Mouse (Mus musculus): ENCODE data around the gene Ryr1. TPM values are rescaled to one million over a fixed set of nuclear protein-coding genes. Genes with fewer than 3 reads are reported as not detected.
A peak's percentile ranks its signal among the peaks of the same experiment; 100 is the strongest.

Ryr1 gene
- polyA plus RNA-seq, 1 experiment from 2014 or later, result 0.52 TPM

DNA sequence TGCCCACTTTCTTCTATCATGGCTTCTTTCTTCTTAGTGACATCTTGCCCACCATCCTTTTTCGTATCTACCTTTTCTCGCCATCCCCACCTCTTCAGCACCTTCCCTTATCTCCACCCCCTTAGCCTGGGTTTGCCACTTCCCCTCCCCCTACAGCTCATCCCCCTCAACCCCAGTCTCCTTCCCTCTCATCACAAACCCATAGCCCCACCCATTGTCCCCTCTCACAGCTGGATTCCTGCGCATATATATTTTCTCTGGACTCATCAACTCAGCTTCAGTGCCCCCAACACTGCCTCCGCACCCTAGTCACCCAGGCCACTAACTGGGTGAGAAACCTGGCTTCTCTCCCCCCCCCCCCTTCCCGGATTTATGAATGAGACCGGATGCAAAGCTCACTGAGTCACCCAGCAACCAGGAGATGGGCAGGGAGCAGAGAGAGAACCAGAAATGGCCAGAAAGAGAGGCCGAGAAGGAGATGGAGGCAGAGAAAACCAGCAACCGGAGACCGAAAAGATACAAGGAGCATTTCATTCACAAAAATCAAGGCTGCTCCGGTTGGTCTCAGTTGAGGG is 43.2 kb upstream of the Ryr1 start:
- ATAC-seq (replicated peaks; ENCODE audit: low FRiP score), result no peak
- Histone ChIP-seq H3K36me3 (ENCODE audit: control insufficient read depth, insufficient read depth, low read length) (peaks cover 2% of the 10 kb centered on the region; the same call in 1 of the 2 replicates), H3K27ac (ENCODE audit: low read depth, low read length) (no peak overlapping the region), H3K4me2 (peak overlapping the region; percentile 87), H3K27me3 (replicated peaks; ENCODE audit: control insufficient read depth, insufficient read depth, low read length) (peaks cover 49% of the 10 kb centered on the region), H3K9ac (ENCODE audit: low read depth, low read length) (no peak overlapping the region), H3K4me1 (replicated peaks; ENCODE audit: control insufficient read depth, insufficient read depth, low read length) (peaks cover 26% of the 10 kb centered on the region), H3K9me3 (ENCODE audit: control insufficient read depth, low read length) (no peaks in the 10 kb centered on the region), H3K4me3 (ENCODE audit: low read depth, low read length) (peak overlapping the region; percentile 52)
- WGBS, result 6% methylated on average over 10 of the region's 10 CpGs
- no peak for DNase-seq (ENCODE audit: low spot score)

GRCm38 (mm10) chr7:29167656-29168055 is 42.7 kb upstream of the Ryr1 start:
- no peak overlapping the region for H3K4me3 ChIP-seq (ENCODE audit: low read depth, low read length)
- DNase-seq (ENCODE audit: low spot score) (no peak), ATAC-seq (replicated peaks; ENCODE audit: low FRiP score) (no peak)
- H3K36me3 ChIP-seq (ENCODE audit: control insufficient read depth, insufficient read depth, low read length), result no peaks in the 10 kb centered on the region; the same call in 1 of the 2 replicates
- 29% methylated on average over 19 of the region's 19 CpGs for WGBS
- no peaks in the 10 kb centered on the region for H3K9me3 ChIP-seq (ENCODE audit: control insufficient read depth, low read length)
- peaks cover 43% of the 10 kb centered on the region for H3K27me3 ChIP-seq (replicated peaks; ENCODE audit: control insufficient read depth, insufficient read depth, low read length)
- peaks cover 31% of the 10 kb centered on the region for H3K4me1 ChIP-seq (replicated peaks; ENCODE audit: control insufficient read depth, insufficient read depth, low read length)
- H3K4me2 ChIP-seq, result peak overlapping the region; percentile 9; the same call in 1 of the 2 replicates
- H3K27ac ChIP-seq (ENCODE audit: low read depth, low read length), result no peak overlapping the region
- no peak overlapping the region for H3K9ac ChIP-seq (ENCODE audit: low read depth, low read length)

GRCm38 (mm10) chr7:29162750-29163525 is 38.0 kb upstream of the Ryr1 start:
- peak; percentile 50 for ATAC-seq (replicated peaks; ENCODE audit: low FRiP score)
- 16% methylated on average over 9 of the region's 9 CpGs for WGBS

DNA sequence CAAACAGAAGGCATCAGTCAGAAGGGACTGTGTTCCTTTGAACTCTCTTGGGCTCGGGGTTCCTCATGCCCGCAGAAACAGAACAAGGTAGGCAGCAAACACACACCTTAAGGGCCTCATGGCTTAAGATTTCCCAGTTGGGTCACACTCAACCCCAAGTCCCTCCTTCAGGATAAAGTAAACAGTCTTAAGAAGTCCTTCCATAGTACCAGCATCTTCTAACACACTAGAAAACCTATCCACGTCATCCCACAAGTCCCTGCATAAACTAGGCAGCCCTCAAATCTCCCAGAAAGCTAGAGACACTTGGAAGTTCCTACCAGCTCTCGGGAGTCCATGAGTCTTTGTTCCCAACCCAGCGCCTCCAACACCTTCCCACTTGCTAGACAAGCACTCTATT is 37.3 kb upstream of the Ryr1 start:
- no peak overlapping the region for H3K9ac ChIP-seq (ENCODE audit: low read depth, low read length)
- peak overlapping the region; percentile 18; the same call in 1 of the 2 replicates for H3K4me2 ChIP-seq
- ATAC-seq (replicated peaks; ENCODE audit: low FRiP score) (no peak), DNase-seq (ENCODE audit: low spot score) (no peak)
- no peak overlapping the region for H3K27ac ChIP-seq (ENCODE audit: low read depth, low read length)
- peaks cover 6% of the 10 kb centered on the region; the same call in 1 of the 2 replicates for H3K4me1 ChIP-seq (replicated peaks; ENCODE audit: control insufficient read depth, insufficient read depth, low read length)
- no peaks in the 10 kb centered on the region for H3K36me3 ChIP-seq (ENCODE audit: control insufficient read depth, insufficient read depth, low read length)
- peaks cover 22% of the 10 kb centered on the region for H3K27me3 ChIP-seq (replicated peaks; ENCODE audit: control insufficient read depth, insufficient read depth, low read length)
- H3K4me3 ChIP-seq (ENCODE audit: low read depth, low read length), result no peak overlapping the region
- H3K9me3 ChIP-seq (ENCODE audit: control insufficient read depth, low read length), result no peaks in the 10 kb centered on the region
- 61% methylated on average over 5 of the region's 5 CpGs for whole genome bisulfite sequencing

More at GRCm38 (mm10) chr7:29162750-29163525, 38.0 kb upstream of the Ryr1 start:
- peak overlapping the region; percentile 18; the same call in 1 of the 2 replicates for H3K4me2 ChIP-seq
- no peak overlapping the region for H3K9ac ChIP-seq (ENCODE audit: low read depth, low read length)
- no peaks in the 10 kb centered on the region for H3K9me3 ChIP-seq (ENCODE audit: control insufficient read depth, low read length)
- peaks cover 27% of the 10 kb centered on the region for H3K27me3 ChIP-seq (replicated peaks; ENCODE audit: control insufficient read depth, insufficient read depth, low read length)
- H3K4me1 ChIP-seq (replicated peaks; ENCODE audit: control insufficient read depth, insufficient read depth, low read length), result peaks cover 6% of the 10 kb centered on the region; the same call in 1 of the 2 replicates
- H3K27ac ChIP-seq (ENCODE audit: low read depth, low read length), result no peak overlapping the region
- no peaks in the 10 kb centered on the region for H3K36me3 ChIP-seq (ENCODE audit: control insufficient read depth, insufficient read depth, low read length)
- DNase-seq (ENCODE audit: low spot score), result peak; percentile 52
- no peak overlapping the region for H3K4me3 ChIP-seq (ENCODE audit: low read depth, low read length)

DNA sequence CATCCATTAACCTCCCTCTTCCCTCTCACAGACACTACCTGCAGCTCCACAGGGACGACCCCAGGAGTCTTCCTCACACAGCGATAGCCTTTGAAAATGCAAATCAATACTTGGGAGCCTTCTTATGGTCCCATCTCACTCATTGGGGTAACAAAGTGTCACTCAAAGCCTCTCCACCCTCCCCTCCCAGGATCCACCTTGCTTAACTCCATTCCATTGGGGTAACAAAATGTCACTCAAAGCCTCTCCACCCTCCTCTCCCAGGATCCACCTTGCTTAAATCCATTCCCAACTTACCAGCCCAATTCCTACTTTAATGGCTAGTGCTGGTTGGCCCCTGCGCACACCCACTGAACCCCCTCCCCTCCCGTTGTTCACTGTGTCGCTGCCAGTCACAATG is 33.3 kb upstream of the Ryr1 start:
- Histone ChIP-seq H3K9me3 (ENCODE audit: control insufficient read depth, low read length) (no peaks in the 10 kb centered on the region), H3K36me3 (ENCODE audit: control insufficient read depth, insufficient read depth, low read length) (peaks cover 2% of the 10 kb centered on the region; the same call in 1 of the 2 replicates), H3K4me2 (no peak overlapping the region), H3K27me3 (replicated peaks; ENCODE audit: control insufficient read depth, insufficient read depth, low read length) (peaks cover 17% of the 10 kb centered on the region), H3K4me1 (replicated peaks; ENCODE audit: control insufficient read depth, insufficient read depth, low read length) (peaks cover 6% of the 10 kb centered on the region; the same call in 1 of the 2 replicates), H3K9ac (ENCODE audit: low read depth, low read length) (no peak overlapping the region), H3K27ac (ENCODE audit: low read depth, low read length) (no peak overlapping the region), H3K4me3 (ENCODE audit: low read depth, low read length) (no peak overlapping the region)
- no peak for DNase-seq (ENCODE audit: low spot score)
- no peak for ATAC-seq (replicated peaks; ENCODE audit: low FRiP score)
- WGBS, result 4% methylated on average over 5 of the region's 5 CpGs

DNA sequence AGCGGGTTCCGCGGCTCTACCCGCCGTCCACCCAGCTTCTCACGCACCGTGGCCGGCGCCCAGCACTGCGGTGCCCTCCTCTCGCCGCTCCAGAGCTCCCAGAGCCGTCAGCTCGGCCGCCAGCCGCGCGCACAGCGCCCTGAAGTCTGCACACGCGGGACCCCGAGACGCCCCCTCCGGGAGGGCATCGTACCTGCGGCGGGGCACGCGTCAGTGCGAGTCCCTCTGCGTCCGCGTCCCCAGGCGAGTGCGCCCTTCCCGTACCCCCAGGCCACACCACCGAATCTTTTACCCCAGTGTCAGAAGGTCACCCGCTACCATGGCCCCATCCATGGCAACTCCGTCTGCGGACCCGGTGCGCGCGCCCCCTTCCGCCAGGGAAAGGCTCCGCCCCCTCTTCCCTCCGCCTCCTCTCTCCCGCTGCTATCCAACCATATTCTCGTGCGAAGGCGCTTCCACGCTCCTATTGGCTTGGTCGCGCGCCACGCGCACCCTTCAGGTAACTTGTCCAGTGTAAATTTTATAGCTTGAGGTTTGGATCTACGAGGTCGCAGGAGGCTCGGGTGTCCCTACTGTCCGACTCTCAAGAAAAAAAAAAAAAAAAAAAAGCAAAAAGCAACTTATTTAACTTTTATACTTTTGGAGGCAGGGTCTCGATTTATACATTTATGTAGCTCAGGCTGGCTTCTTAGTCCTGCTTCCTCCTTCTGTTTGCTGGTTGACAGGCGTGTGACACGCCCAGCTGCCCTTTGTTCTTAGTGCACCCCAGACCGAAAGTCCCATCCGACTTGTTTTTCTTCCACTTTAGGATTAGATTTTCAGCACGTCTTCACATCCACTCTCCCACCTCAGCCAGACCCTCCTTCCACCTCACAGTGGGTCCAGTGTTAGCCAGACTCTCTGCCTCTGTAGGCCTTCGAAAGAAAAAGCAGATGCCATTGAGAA is 31.1 kb upstream of the Ryr1 start, which contains the start of gene Fam98c:
Gene Fam98c (minus strand): TSS at position 397 of the 945 bp plus-strand sequence.
- H3K9me3 ChIP-seq (ENCODE audit: control insufficient read depth, low read length), result no peaks in the 10 kb centered on the region
- peak within 1 kb of the TSS; percentile 53 for H3K27ac ChIP-seq (ENCODE audit: low read depth, low read length)
- no peaks in the 10 kb centered on the region; the same call in 1 of the 2 replicates for H3K4me1 ChIP-seq (replicated peaks; ENCODE audit: control insufficient read depth, insufficient read depth, low read length)
- 2% methylated on average over 67 of the region's 68 CpGs for WGBS
- DNase-seq (ENCODE audit: low spot score), result peak; percentile 80
- H3K27me3 ChIP-seq (replicated peaks; ENCODE audit: control insufficient read depth, insufficient read depth, low read length), result peaks cover 14% of the 10 kb centered on the region
- peak within 1 kb of the TSS; percentile 75 for H3K4me3 ChIP-seq (ENCODE audit: low read depth, low read length)
- peak; percentile 82 for ATAC-seq (replicated peaks; ENCODE audit: low FRiP score)
- peak within 1 kb of the TSS; percentile 82 for H3K9ac ChIP-seq (ENCODE audit: low read depth, low read length)
- H3K4me2 ChIP-seq, result peak within 1 kb of the TSS; percentile 95
- peaks cover 2% of the 10 kb centered on the region; the same call in 1 of the 2 replicates for H3K36me3 ChIP-seq (ENCODE audit: control insufficient read depth, insufficient read depth, low read length)

DNA sequence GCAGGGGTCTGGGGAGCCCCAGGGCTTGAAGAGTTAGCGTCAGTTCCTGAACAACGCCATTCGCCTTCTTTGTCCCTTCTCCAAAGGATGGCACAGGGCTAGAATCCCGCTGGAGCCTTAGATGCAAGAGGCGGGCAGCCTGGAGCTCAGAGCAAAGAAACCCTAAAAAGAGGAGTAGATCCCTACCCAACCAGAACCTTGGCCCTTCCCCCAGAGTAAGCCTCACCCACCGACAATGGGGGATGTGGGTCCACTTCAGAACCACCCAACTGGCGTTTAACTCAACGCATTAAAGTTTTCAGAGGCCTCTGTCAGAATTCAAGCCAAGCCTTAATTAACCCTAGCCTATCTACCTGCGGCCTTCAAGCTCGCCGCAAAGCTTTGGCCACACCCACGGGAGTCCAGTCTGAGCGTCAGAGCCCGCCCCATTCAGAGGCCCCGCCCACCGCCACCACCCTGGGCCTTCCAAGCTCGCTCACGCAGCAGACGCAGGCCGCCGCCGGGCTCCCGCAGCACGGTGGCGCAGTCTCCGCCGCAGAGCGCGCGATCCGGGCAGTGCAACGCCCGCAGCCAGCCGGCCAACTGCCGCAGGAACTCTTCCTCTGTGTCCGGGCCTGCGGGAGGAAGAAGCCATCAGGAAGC is 30.3 kb upstream of the Ryr1 start:
- H3K4me3 ChIP-seq (ENCODE audit: low read depth, low read length), result peak overlapping the region; percentile 75

More for the DNA sequence above, 30.3 kb upstream of the Ryr1 start:
- Histone ChIP-seq H3K4me2 (peak overlapping the region; percentile 95), H3K9ac (ENCODE audit: low read depth, low read length) (peak overlapping the region; percentile 82), H3K36me3 (ENCODE audit: control insufficient read depth, insufficient read depth, low read length) (peaks cover 2% of the 10 kb centered on the region; the same call in 1 of the 2 replicates), H3K4me1 (replicated peaks; ENCODE audit: control insufficient read depth, insufficient read depth, low read length) (no peaks in the 10 kb centered on the region; the same call in 1 of the 2 replicates), H3K27me3 (replicated peaks; ENCODE audit: control insufficient read depth, insufficient read depth, low read length) (peaks cover 14% of the 10 kb centered on the region), H3K27ac (ENCODE audit: low read depth, low read length) (peak overlapping the region; percentile 53), H3K9me3 (ENCODE audit: control insufficient read depth, low read length) (no peaks in the 10 kb centered on the region)
- WGBS, result 7% methylated on average over 37 of the region's 37 CpGs
- peak; percentile 89 for DNase-seq (ENCODE audit: low spot score)
- ATAC-seq (replicated peaks; ENCODE audit: low FRiP score), result peak; percentile 85
